Mouse (Mus musculus) thymus, adult 2 months (tissue): ENCODE results near the gene Rab3il1. TPM values are rescaled to one million over a fixed set of nuclear protein-coding genes. Genes with fewer than 3 reads are reported as not detected.

Source experiments
- DNase-seq: peaks from one replicate; pipeline ENCODE4 v3.0.0; 2021
- H3K27ac ChIP-seq: fragments of 200-500 bp; 2 replicates; pipeline ENCODE4 v1.5.1; 2012; ENCODE audit warnings: low read length, control low read depth; ENCODE audit not compliant: control insufficient read depth, insufficient read depth
- H3K27me3 ChIP-seq: fragments of 200-500 bp; 2 replicates; pipeline ENCODE4 v1.6.1; 2012; ENCODE audit warnings: mild to moderate bottlenecking, low read length, moderate library complexity, mixed read lengths; ENCODE audit not compliant: control insufficient read depth, insufficient read depth
- H3K36me3 ChIP-seq: fragments of 200-500 bp; 2 replicates; pipeline ENCODE4 v1.6.1; 2012; ENCODE audit warnings: mild to moderate bottlenecking, low read length, moderate library complexity; ENCODE audit not compliant: control insufficient read depth, insufficient read depth
- H3K4me1 ChIP-seq: fragments of 200-500 bp; replicated peaks from 2 replicates; pipeline ENCODE4 v1.6.1; 2012; ENCODE audit warnings: low read length; ENCODE audit not compliant: control insufficient read depth, insufficient read depth
- H3K4me3 ChIP-seq: fragments of 200-500 bp; 2 replicates; pipeline ENCODE4 v1.5.1; 2012; ENCODE audit warnings: mild to moderate bottlenecking, low read length, control low read depth, moderate library complexity; ENCODE audit not compliant: control insufficient read depth, insufficient read depth
- CTCF ChIP-seq: fragments of 200-500 bp; IDR thresholded peaks from 2 replicates; pipeline ENCODE4 v1.5.1; 2012; ENCODE audit warnings: mild to moderate bottlenecking, control low read depth, low read length, moderate library complexity, borderline replicate concordance; ENCODE audit not compliant: control insufficient read depth, poor library complexity, insufficient read depth; ENCODE audit errors: extremely low read depth
- POLR2A ChIP-seq: fragments of 200-500 bp; IDR thresholded peaks from 2 replicates; pipeline ENCODE4 v1.6.1; 2012; ENCODE audit warnings: mild to moderate bottlenecking, low read length, control low read depth, moderate library complexity; ENCODE audit not compliant: control insufficient read depth, poor library complexity, insufficient read depth; ENCODE audit errors: extremely low read depth
- WGBS: fragments of 180-500 bp; shearing (Covaris S2); methylation state at CpG from one replicate; pipeline ENCODE4 v1.1.7; 2018; 5-methylcytosine and 5-hydroxymethylcytosine counted together
- polyA plus RNA-seq: library from polyadenylated mRNA; depleted of rRNA; stranded (reverse); fragments of >200 nt; gene quantifications from 2 replicates; pipeline ENCODE4 v1.2.3, GENCODE M21; 2012

Gene Rab3il1
- polyA plus RNA-seq, 1 experiment = 15.7 TPM

DNA sequence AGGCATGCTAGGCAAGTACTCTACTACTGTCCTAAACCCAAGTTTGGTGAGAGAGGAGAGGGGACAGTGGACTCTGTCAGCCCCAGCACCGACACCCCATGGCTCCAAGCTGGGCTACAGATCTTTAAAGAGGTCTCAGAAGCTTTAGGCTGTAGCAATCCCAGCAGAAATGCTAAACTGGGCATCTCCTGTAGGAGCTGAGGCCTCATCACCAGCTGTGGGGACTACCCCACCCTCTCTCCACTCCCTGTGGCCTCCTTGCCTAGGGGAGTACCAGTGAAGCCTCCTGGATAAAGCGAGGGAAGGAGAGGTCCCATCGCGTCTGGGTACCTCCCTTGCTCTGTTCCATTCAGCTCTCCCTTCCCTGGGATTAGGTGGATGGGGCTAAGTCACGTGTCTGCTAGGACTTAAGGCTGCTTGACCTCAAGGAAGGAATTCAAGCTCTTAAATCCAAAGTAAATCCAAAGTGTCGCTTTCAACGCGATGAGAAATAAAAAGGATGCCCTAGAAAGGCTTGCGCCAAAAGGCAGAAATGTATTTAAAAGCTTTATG is 57.5 kb downstream of the Rab3il1 start:
- H3K36me3 ChIP-seq = no peaks in the 10 kb centered on the region
- H3K4me3 ChIP-seq = no peak overlapping the region
- H3K27ac ChIP-seq = no peak overlapping the region
- H3K4me1 ChIP-seq = peaks cover 11% of the 10 kb centered on the region
- TF ChIP-seq POLR2A (no peak), CTCF (no peak)
- WGBS = 95% methylated on average over 9 of the region's 9 CpGs
- no peak for DNase-seq
- no peaks in the 10 kb centered on the region for H3K27me3 ChIP-seq

GRCm38 (mm10) chr19:10059911-10060567 is 58.6 kb downstream of the Rab3il1 start:
- DNase-seq = no peak
- H3K4me1 ChIP-seq = peaks cover 21% of the 10 kb centered on the region
- H3K36me3 ChIP-seq = no peaks in the 10 kb centered on the region
- H3K27me3 ChIP-seq = no peaks in the 10 kb centered on the region
- no peak overlapping the region for H3K4me3 ChIP-seq
- TF ChIP-seq POLR2A (no peak), CTCF (no peak)
- WGBS = 62% methylated on average over 10 of the region's 10 CpGs
- no peak overlapping the region for H3K27ac ChIP-seq

DNA sequence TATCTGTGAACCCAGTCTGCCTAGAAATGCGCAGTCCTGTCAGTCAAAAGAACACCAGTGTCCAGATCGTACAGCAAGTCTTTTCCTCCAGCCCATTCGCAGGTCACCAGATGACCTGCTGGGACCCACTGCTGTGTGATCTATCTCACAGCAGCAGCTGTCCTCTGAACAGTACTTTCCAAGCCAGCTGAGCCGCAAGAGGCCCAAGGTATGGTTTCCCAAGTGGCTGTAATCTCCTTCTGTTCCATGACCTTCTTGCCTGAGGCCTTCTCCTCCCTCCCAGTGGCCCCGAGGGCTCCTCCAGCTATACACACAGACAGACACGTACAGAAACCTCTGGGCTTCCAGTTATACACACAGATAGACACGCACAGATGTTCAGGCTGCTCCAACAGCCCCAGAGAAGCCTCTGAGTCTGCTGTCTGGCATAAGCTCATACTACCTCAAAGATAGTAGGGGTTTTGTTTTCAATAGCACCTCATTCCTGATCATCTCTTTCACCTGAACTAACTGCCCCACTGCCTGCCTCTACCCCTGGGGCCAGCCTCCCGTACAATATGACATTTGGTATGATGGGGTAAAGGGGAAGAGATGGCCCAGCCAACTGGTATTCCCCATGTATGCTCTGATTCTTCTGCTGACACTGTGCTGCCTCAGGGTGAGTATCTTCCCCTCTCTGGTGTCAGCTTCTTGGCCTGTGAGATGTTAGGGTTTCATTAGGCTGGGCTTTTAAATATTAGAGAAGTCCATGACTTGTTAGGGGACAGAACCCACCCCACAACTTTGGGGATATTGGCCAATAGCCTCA is 59.5 kb downstream of the Rab3il1 start:
- WGBS = 73% methylated on average over 8 of the region's 8 CpGs
- no peak overlapping the region for H3K4me3 ChIP-seq
- TF ChIP-seq CTCF = no peak
- no peak for TF ChIP-seq POLR2A
- DNase-seq = no peak
- H3K36me3 ChIP-seq = no peaks in the 10 kb centered on the region
- H3K4me1 ChIP-seq = peaks cover 29% of the 10 kb centered on the region
- H3K27me3 ChIP-seq = no peaks in the 10 kb centered on the region
- no peak overlapping the region for H3K27ac ChIP-seq

DNA sequence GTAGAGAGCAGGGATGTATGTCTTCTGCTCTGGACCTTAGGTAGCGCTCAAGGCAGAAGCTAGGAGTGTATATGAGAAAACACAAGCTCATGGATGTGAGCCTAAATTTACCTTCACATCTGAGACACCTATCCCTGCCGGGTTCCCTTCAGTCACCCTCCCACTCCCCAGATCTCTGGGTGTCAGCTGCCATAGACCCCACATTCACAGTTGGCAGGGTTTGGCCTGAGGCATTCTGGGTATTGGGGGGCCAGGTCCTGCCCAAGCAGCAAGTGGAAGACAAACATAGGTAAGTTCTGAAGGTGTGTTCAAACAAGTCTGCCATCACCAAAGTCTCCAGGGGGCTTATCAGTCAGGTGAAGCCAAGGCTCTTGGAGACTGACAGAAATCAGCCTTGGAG is 60.2 kb downstream of the Rab3il1 start:
- Histone ChIP-seq H3K27ac (no peak overlapping the region), H3K27me3 (no peaks in the 10 kb centered on the region), H3K36me3 (no peaks in the 10 kb centered on the region), H3K4me3 (no peak overlapping the region), H3K4me1 (peaks cover 35% of the 10 kb centered on the region)
- no peak for DNase-seq
- TF ChIP-seq POLR2A (no peak), CTCF (no peak)
- WGBS = 96% methylated on average over 2 of the region's 2 CpGs

- DNase-seq = no peak
- Histone ChIP-seq H3K27ac (no peak overlapping the region), H3K4me3 (no peak overlapping the region), H3K36me3 (no peaks in the 10 kb centered on the region), H3K4me1 (peaks cover 42% of the 10 kb centered on the region), H3K27me3 (no peaks in the 10 kb centered on the region)
- no peak for TF ChIP-seq POLR2A
- TF ChIP-seq CTCF = no peak
- 93% methylated on average over 8 of the region's 8 CpGs for WGBS
Measured at GRCm38 (mm10) chr19:10062292-10062691, 60.8 kb downstream of the Rab3il1 start.

DNA sequence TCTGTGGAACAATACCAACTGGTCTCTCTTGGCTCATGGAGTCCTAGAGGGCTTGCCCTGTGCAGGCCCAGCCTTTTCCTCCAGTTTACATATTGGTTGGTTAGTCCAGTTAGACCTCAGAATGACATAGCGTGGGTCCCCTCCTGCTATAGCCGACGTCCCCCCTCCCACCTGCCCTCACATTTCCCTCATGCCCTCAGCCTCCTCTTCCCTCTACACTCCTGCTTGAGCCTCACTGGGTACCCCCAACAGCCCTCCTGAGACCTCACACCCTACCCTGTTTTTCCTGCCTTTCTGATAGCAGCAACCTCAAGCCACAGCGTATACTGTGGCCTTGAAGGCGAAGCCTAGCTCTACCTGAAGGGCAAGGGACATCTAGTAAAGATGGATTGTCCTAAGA is 61.4 kb downstream of the Rab3il1 start:
- WGBS = 42% methylated on average over 5 of the region's 5 CpGs
- no peak for DNase-seq
- Histone ChIP-seq H3K4me1 (peaks cover 43% of the 10 kb centered on the region), H3K27ac (no peak overlapping the region), H3K36me3 (no peaks in the 10 kb centered on the region), H3K4me3 (no peak overlapping the region), H3K27me3 (no peaks in the 10 kb centered on the region)
- TF ChIP-seq CTCF (no peak), POLR2A (no peak)
